Mouse (Mus musculus) ES-E14 (cell line): ENCODE results near the gene Tma7. TPM values are rescaled to one million over a fixed set of nuclear protein-coding genes. Genes with fewer than 3 reads are reported as not detected.

ENCODE experiments used
- DNase-seq: peaks from one replicate; pipeline ENCODE4 v3.0.0-alpha.2; 2013; ENCODE audit warnings: low read depth, low spot score
- H3K27ac ChIP-seq: 2 replicates; pipeline ENCODE4 v1.5.1; 2012; ENCODE audit warnings: low read depth, mild to moderate bottlenecking, low read length, moderate library complexity, mixed read lengths; ENCODE audit not compliant: poor library complexity, insufficient read depth, severe bottlenecking
- H3K36me3 ChIP-seq: 2 replicates; pipeline ENCODE4 v1.6.1; 2012; ENCODE audit warnings: mild to moderate bottlenecking, low read length, moderate library complexity, mixed read lengths; ENCODE audit not compliant: control insufficient read depth, poor library complexity, insufficient read depth, severe bottlenecking
- H3K4me1 ChIP-seq, 2 experiments: fragments of 150-350 bp in 1 of 2; sonication (generic) in 1 of 2; 2 replicates each; pipeline ENCODE4 v1.6.1; 2012; ENCODE audit warnings: low read length in 2 of 2, mild to moderate bottlenecking in 1 of 2, mixed read lengths in 1 of 2; ENCODE audit not compliant: control insufficient read depth in 2 of 2, insufficient read depth in 2 of 2, poor library complexity in 1 of 2
- H3K4me3 ChIP-seq, 2 experiments: fragments of 150-350 bp in 1 of 2; sonication (generic) in 1 of 2; 2 replicates each; pipeline ENCODE4 v1.5.1; 2012; ENCODE audit warnings: low read length in 2 of 2, low read depth in 1 of 2, mild to moderate bottlenecking in 1 of 2, mixed read lengths in 1 of 2; ENCODE audit not compliant: insufficient read depth in 1 of 2, poor library complexity in 1 of 2, severe bottlenecking in 1 of 2
- H3K9ac ChIP-seq: 2 replicates; pipeline ENCODE4 v1.6.1; 2012; ENCODE audit warnings: low read depth, mild to moderate bottlenecking, low read length, mixed read lengths; ENCODE audit not compliant: poor library complexity, insufficient read depth, severe bottlenecking
- H3K9me3 ChIP-seq: fragments of 150-350 bp; sonication (generic); 2 replicates; pipeline ENCODE4 v1.6.1; 2012; ENCODE audit warnings: low read depth, mild to moderate bottlenecking, low read length; ENCODE audit not compliant: control insufficient read depth, insufficient read depth
- CHD2 ChIP-seq: IDR thresholded peaks from 2 replicates; pipeline ENCODE4 v1.6.1; 2014; ENCODE audit warnings: mild to moderate bottlenecking, low read depth, low read length, inconsistent platforms
- HCFC1 ChIP-seq: IDR thresholded peaks from 2 replicates; pipeline ENCODE4 v1.6.1; 2012; ENCODE audit warnings: low read length, inconsistent platforms, borderline replicate concordance; ENCODE audit not compliant: insufficient read depth
- MAFK ChIP-seq: IDR thresholded peaks from 2 replicates; pipeline ENCODE4 v1.6.1; 2014; ENCODE audit warnings: mild to moderate bottlenecking, low read depth, low read length, inconsistent platforms; ENCODE audit not compliant: insufficient read depth
- ZC3H11A ChIP-seq: IDR thresholded peaks from 2 replicates; pipeline ENCODE4 v1.6.1; 2012; ENCODE audit warnings: low read depth, mild to moderate bottlenecking, inconsistent platforms, low read length, borderline replicate concordance
- ZNF384 ChIP-seq: IDR thresholded peaks from 2 replicates; pipeline ENCODE4 v1.6.1; 2012; ENCODE audit warnings: low read depth, low read length, inconsistent platforms
- in situ Hi-C, 2 experiments: fragments of 600-800 bp; cut with MboI; formaldehyde crosslinking; loops; one replicate each; pipeline ENCODE4 v1.15.1; 2025; ENCODE audit warnings: low sequenced_read_pairs in 2 of 2, inconsistent platforms in 1 of 2; ENCODE audit not compliant: unreplicated experiment in 2 of 2
- total RNA-seq: library from RNA; depleted of rRNA; stranded (reverse); fragments of 300-350 nt; gene quantifications from 2 replicates; pipeline ENCODE4 v1.2.3, GENCODE M21; 2012

Tma7 gene
- total RNA-seq, 1 experiment = 347 TPM

DNA sequence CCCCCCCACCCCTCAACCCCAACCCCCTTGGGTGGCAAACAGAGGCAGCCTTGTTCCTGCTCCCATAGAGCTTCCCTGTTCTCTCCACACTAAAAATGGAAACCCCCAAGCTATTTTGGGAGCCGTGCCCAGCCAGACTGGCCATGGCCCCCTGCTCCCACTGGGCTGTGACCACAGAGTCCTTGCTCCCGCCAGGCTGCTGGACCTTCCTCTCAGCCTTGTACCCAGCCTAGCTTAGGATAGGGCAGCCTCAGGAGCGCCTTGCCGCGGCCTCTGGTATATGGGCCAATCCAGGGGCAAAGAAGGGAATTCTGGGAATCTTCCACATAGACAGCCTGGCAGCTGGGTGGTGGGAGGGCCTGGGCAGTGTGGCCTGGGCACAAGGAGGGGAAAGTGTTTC is 15.4 kb upstream of the Tma7 start:
- in situ Hi-C loops = no loop called here
- no peaks in the 10 kb centered on the region for H3K9me3 ChIP-seq
- no peak for DNase-seq
- TF ChIP-seq HCFC1 (no peak), CHD2 (no peak), ZC3H11A (no peak), MAFK (no peak), ZNF384 (no peak)
- no peak overlapping the region for H3K27ac ChIP-seq
- no peak overlapping the region for H3K4me3 ChIP-seq
- H3K9ac ChIP-seq = no peak overlapping the region
- peaks cover 0 to 18% of the 10 kb centered on the region in 2 experiments; a peak in 1 of 4 replicates for H3K4me1 ChIP-seq
- peaks cover 20% of the 10 kb centered on the region; the same call in 1 of the 2 replicates for H3K36me3 ChIP-seq

- H3K4me3 ChIP-seq = no peak overlapping the region
- peaks cover 0 to 18% of the 10 kb centered on the region in 2 experiments; a peak in 1 of 4 replicates for H3K4me1 ChIP-seq
- TF ChIP-seq ZNF384 (no peak), HCFC1 (no peak), CHD2 (no peak), ZC3H11A (no peak), MAFK (no peak)
- in situ Hi-C loops = no loop called here
- H3K27ac ChIP-seq = no peak overlapping the region
- no peaks in the 10 kb centered on the region for H3K9me3 ChIP-seq
- peaks cover 20% of the 10 kb centered on the region; the same call in 1 of the 2 replicates for H3K36me3 ChIP-seq
- H3K9ac ChIP-seq = no peak overlapping the region
- DNase-seq = no peak
Measured at GRCm38 (mm10) chr9:109097291-109097690, 14.9 kb upstream of the Tma7 start.

DNA sequence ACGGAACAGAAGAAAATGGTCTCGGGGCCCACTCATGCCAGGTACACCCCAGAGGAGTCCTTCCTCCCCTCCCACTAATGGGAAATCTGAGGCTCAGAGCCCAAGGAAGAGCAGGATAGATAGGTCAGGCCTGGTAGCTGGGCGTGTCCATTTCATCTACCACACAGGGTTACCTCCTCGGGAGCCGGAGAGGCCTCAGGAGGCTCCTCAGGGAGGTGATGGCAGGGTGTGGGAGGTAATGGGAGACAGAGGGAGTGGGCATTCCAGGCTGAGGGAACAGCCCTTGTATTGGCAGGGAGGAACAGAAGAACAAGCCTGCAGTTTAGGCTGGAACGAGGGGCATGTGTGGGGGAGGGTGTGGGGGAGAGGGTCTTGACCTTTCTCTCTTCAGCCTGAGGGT is 14.5 kb upstream of the Tma7 start:
- Histone ChIP-seq H3K9ac (no peak overlapping the region), H3K27ac (no peak overlapping the region), H3K36me3 (peaks cover 18% of the 10 kb centered on the region; the same call in 1 of the 2 replicates), H3K9me3 (no peaks in the 10 kb centered on the region), H3K4me3 (no peak overlapping the region; a peak in 1 of 4 replicates), H3K4me1 (peaks cover 0 to 18% of the 10 kb centered on the region in 2 experiments; a peak in 1 of 4 replicates)
- TF ChIP-seq CHD2 = no peak
- no peak for TF ChIP-seq ZNF384
- no peak for TF ChIP-seq MAFK
- TF ChIP-seq ZC3H11A = no peak
- no peak for TF ChIP-seq HCFC1
- DNase-seq = no peak
- in situ Hi-C loops = no loop called here

DNA sequence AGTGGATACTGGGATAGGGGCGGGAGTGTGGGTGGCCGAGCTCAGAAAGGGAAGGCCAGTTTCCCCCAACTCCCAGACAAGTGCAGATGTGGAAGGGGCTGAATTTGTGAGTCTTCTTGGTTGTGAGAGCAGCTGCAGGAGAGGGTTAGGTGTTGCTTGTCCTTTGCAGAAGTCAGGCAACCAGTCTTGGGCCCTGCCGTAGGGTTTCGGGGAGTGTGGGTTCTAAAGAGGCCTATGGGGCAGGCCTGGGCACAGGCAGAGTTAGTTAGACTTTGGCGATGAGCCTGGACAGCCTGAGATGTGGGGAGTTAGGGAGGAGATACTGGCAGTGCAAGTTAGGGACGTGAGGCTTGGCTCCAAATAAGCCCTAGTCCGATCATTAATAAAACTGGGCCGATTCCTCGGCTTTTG is 13.9 kb upstream of the Tma7 start:
- Histone ChIP-seq H3K9ac (peak overlapping the region; percentile 85), H3K36me3 (peaks cover 17% of the 10 kb centered on the region; the same call in 1 of the 2 replicates), H3K27ac (no peak overlapping the region), H3K4me3 (peak overlapping the region; percentile 82 to 84), H3K9me3 (no peaks in the 10 kb centered on the region), H3K4me1 (peaks cover 0 to 18% of the 10 kb centered on the region in 2 experiments; a peak in 1 of 4 replicates)
- TF ChIP-seq ZC3H11A = no peak
- no peak for TF ChIP-seq MAFK
- no peak for TF ChIP-seq HCFC1
- no peak for TF ChIP-seq CHD2
- no peak for TF ChIP-seq ZNF384
- in situ Hi-C loops = no loop called here
- DNase-seq = no peak

- in situ Hi-C loops = no loop called here
- Histone ChIP-seq H3K9me3 (no peaks in the 10 kb centered on the region), H3K4me3 (peak within 1 kb of the TSS; percentile 82 to 84), H3K9ac (peak within 1 kb of the TSS; percentile 85), H3K36me3 (peaks cover 14% of the 10 kb centered on the region; the same call in 1 of the 2 replicates), H3K27ac (peak within 1 kb of the TSS; percentile 78), H3K4me1 (peaks cover 0 to 18% of the 10 kb centered on the region in 2 experiments; a peak in 1 of 4 replicates)
- no peak for TF ChIP-seq ZC3H11A
- no peak for TF ChIP-seq MAFK
- TF ChIP-seq HCFC1 = 0 out of 2 replicates have a peak, but pooled peaks have one; percentile 42
- DNase-seq = no peak
Measured at GRCm38 (mm10) chr9:109095137-109095982, 13.0 kb upstream of the Tma7 start, which contains the start of gene Plxnb1. Gene Plxnb1 (plus strand): TSS chr9:109095389.
